Mouse (Mus musculus): ENCODE data around the gene 1700017B05Rik. TPM values are rescaled to one million over a fixed set of nuclear protein-coding genes. Genes with fewer than 3 reads are reported as not detected.
"Not testable (repeated sequence)": the region's sequence is repeated elsewhere in the genome, so short reads cannot be mapped to it uniquely, and the experiment has no call there.

1700017B05Rik gene
- polyA plus RNA-seq, 1 experiment from 2014 or later = 30.0 TPM

- no peak for DNase-seq (ENCODE audit: low spot score)
These were observed 14.1 kb downstream of the 1700017B05Rik start for GRCm38 (mm10) chr9:57248030-57248942.

- no peak for DNase-seq (ENCODE audit: low spot score)
These were observed 15.2 kb downstream of the 1700017B05Rik start for GRCm38 (mm10) chr9:57247201-57247671.

- DNase-seq (ENCODE audit: low spot score) = no peak
These were observed 15.9 kb downstream of the 1700017B05Rik start for GRCm38 (mm10) chr9:57246482-57246881.

DNA sequence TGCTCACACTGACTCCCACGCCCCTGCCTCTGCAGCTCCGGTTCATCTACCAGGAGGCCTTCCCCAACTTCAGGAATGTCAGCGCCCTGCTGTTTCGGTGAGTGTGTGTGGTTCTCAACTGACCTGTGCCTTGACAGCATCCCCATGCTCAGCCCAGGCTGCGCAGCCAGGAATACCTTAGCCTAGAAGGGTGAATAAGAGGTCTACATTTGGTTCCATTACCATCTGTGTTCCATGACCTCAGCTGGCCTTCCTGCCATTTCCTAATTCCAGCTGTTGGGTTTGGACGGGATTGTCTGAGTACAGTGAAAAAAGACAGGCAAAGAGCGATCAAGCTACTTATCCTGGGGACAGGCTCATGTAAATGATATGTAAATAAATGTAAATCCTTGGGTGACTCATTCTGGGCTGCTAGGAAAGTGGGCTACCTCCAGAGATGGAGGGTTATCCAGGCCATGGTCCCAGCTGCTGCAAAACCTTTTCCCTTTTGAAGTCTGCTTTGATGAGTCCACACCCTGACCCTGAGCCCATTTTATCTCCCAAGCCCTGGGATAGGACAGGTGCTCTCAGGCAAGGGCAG is 18.2 kb downstream of the 1700017B05Rik start:
- DNase-seq (ENCODE audit: low spot score) = no peak

- no peak for DNase-seq (ENCODE audit: low spot score)
These were observed 19.5 kb downstream of the 1700017B05Rik start for GRCm38 (mm10) chr9:57242916-57243315.

DNA sequence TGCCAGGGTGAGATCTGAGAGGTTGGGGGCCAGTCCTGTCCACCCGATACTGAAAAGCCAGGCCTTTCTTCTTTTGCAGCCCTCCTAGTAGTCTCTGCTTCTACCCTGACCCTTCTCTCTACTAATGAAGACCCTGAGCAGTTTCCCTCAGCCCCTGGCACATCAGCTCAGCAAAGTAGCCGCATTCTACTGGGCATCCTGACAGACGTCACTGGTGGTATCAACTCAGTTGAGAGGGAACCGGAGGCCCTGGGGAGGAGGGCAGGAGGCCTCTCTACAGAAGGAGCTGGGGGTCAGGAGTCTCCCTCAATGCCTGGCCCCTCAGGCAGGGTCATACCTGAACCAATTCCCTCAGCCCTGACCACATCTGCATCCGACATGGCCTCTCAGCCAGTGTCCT is 21.3 kb downstream of the 1700017B05Rik start:
- no peak for DNase-seq (ENCODE audit: low spot score)

DNA sequence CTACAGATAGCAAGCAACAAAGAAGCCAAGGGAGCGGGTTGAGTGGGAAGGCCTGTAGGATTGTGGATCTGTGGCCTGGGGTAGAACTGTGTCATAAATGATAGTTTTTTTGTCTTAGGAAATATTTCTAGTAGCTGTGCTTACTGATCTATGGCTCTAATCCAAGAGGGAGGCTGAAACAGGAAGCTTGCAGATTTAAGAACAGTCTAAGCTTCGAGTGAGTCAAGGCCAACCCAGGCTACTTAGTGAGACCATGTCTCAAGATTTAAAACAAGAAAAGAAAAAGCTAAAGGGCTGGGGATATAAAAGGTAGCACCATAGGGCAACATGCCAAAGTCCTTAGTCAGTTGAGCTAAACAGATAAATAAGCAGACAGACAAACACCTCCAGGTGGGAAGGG is 24.2 kb downstream of the 1700017B05Rik start:
- DNase-seq (ENCODE audit: low spot score) = no peak

GRCm38 (mm10) chr9:57237705-57238104 is 24.7 kb downstream of the 1700017B05Rik start:
- DNase-seq (ENCODE audit: low spot score) = no peak

GRCm38 (mm10) chr9:57236256-57236655 is 26.2 kb downstream of the 1700017B05Rik start, which contains the start of gene Trcg1:
Gene Trcg1 (plus strand): TSS chr9:57236556.
- DNase-seq (ENCODE audit: low spot score) = no peak

GRCm38 (mm10) chr9:57233767-57234166 is 28.6 kb downstream of the 1700017B05Rik start:
- no peak for DNase-seq (ENCODE audit: low spot score)

GRCm38 (mm10) chr9:57233142-57233541 is 29.3 kb downstream of the 1700017B05Rik start:
- DNase-seq (ENCODE audit: low spot score) = no peak

GRCm38 (mm10) chr9:57232341-57232940 is 30.0 kb downstream of the 1700017B05Rik start:
- no peak for DNase-seq (ENCODE audit: low spot score)

- no peak for DNase-seq (ENCODE audit: low spot score)
These were observed 30.7 kb downstream of the 1700017B05Rik start for GRCm38 (mm10) chr9:57231536-57232255.

DNA sequence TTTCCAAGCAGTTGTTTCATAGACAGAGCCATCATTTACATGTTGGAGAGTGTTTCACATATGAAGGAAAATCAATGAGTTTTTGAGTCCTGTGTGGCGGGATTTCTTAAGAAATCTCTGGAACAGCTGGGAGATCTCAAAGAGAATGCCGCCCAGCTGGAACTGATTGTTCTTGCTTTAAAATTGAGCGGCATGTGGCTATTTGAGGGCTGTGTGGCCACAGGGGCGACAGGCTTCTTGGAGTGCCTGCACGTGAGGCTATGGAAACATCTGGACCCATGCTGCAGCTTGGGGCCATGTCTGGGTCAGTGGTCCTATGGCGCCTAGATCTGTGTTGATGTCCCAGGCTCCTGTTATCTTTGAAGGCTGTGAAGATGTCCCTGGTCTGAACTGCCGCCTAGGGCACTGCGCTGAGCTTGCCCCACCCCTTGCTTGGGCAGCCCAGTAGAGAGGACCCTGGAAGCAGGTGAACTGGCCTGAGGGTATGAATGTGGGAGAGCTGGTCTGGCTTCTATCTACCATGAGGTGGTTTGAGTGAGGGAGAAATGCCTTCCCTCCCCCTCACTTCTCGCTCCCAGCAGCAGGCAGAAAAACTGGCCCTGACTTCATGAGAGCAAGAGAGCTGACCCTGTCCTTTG is 32.1 kb downstream of the 1700017B05Rik start:
- no peak for DNase-seq (ENCODE audit: low spot score)

- no peak for DNase-seq (ENCODE audit: low spot score)
These were observed 32.7 kb downstream of the 1700017B05Rik start for GRCm38 (mm10) chr9:57229726-57230125.

DNA sequence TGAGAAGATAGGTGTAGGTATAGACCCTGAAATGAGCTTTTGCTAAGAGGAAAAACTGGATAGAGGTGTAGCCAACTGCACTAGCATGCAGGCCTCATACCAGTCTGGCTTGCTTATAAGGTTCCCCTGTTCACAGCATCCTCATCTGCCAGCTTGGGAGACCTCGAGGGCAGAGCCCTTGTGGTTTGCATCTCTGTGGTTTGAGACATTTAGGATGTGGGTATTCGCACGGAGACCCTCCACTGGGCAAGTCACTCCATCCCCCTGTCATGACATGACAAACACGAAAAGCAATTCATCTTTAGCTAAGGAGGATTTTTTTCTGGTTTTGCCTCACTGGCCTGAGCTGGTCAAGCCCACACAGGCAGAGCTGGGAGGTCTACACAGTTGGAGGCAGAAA is 34.2 kb downstream of the 1700017B05Rik start:
- DNase-seq (ENCODE audit: low spot score) = no peak

DNA sequence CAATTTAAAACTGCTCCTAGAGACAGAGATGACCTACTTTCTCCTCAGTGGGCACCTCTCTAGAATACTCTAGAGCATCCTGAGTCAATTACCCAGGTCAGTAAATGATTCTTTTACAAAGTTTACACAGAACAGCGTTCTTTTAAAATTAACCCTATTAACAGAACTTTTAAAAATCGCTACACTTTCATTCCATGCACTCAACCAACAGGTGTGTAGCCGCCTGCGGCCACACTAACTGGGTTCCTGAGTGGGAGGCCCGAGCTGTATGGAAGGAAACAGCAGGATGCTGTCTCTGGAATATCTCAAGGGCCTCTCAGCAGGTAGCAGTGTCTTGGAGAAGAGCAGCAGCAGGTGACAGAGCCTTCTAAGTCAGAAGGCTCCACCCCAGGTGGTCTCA is 35.2 kb downstream of the 1700017B05Rik start:
- no peak for DNase-seq (ENCODE audit: low spot score)

DNA sequence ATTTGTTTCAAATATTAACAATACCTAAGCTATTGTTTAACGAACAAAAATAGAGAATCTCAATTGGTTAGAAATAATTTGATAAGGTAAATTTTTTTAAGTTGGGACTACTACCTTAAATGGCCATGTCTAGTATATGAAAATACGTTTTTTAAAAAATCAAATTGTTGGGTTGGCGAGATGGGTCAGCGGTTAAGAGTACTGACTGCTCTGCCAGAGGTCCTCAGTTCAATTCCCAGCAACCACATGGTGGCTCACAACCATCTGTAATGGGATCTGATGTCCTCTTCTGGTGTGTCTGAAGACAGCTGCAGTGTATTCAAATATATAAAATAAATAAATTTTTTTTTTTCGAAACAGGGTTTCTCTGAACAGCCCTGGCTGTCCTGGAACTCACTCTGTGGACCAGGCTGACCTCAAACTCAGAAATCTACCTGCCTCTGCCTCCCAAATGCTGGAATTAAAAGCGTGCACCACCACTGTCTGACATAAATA is 35.7 kb downstream of the 1700017B05Rik start:
- not testable (repeated sequence) for DNase-seq (ENCODE audit: low spot score)

- no peak for DNase-seq (ENCODE audit: low spot score)
These were observed 36.4 kb downstream of the 1700017B05Rik start for GRCm38 (mm10) chr9:57225780-57226627.

GRCm38 (mm10) chr9:57223341-57223740 is 39.1 kb downstream of the 1700017B05Rik start:
- DNase-seq (ENCODE audit: low spot score) = no peak

All from thymus, postnatal 0 days (tissue).